Mouse (Mus musculus) MEL (cell line): Measurements from ENCODE around the gene Agtr1a. TPM values are rescaled to one million over a fixed set of nuclear protein-coding genes. Genes with fewer than 3 reads are reported as not detected.

Experiments used
- DNase-seq: peaks from one replicate; pipeline ENCODE4 v3.0.0; 2011; ENCODE audit warnings: low read depth, low spot score
- H3K27ac ChIP-seq: 2 replicates; pipeline ENCODE4 v1.5.1; 2012; ENCODE audit warnings: low read depth, mild to moderate bottlenecking, control low read depth, low read length, moderate library complexity; ENCODE audit not compliant: control insufficient read depth
- H3K27me3 ChIP-seq, 2 experiments: fragments of 150-350 bp in 1 of 2; sonication (generic) in 1 of 2; 2 replicates each; pipeline ENCODE4 v1.6.1; 2012; ENCODE audit warnings: low read length in 2 of 2, mild to moderate bottlenecking in 2 of 2, improper control_type of control experiment in 1 of 2, moderate library complexity in 1 of 2; ENCODE audit not compliant: insufficient read depth in 2 of 2, control insufficient read depth in 1 of 2
- H3K36me3 ChIP-seq, 2 experiments: 2 replicates each; pipeline ENCODE4 v1.6.1; 2012 to 2014; ENCODE audit warnings: low read length in 2 of 2, improper control_type of control experiment in 1 of 2, inconsistent platforms in 1 of 2, mild to moderate bottlenecking in 1 of 2; ENCODE audit not compliant: insufficient read depth in 2 of 2, control insufficient read depth in 1 of 2
- H3K4me1 ChIP-seq, 2 experiments: fragments of 150-350 bp in 1 of 2; sonication (generic) in 1 of 2; 2 replicates each; pipeline ENCODE4 v1.6.1; 2012; ENCODE audit warnings: low read length in 2 of 2, improper control_type of control experiment in 1 of 2, mild to moderate bottlenecking in 1 of 2; ENCODE audit not compliant: insufficient read depth in 2 of 2, control insufficient read depth in 1 of 2
- H3K4me3 ChIP-seq, 2 experiments: fragments of 150-350 bp in 1 of 2; sonication (generic) in 1 of 2; 2 replicates each; pipeline ENCODE4 v1.5.1; 2012; ENCODE audit warnings: low read depth in 2 of 2, low read length in 2 of 2, mild to moderate bottlenecking in 2 of 2, moderate library complexity in 2 of 2, control low read depth in 1 of 2, improper control_type of control experiment in 1 of 2; ENCODE audit not compliant: control insufficient read depth in 1 of 2, insufficient read depth in 1 of 2
- H3K79me2 ChIP-seq: 2 replicates; pipeline ENCODE4 v1.6.1; 2012; ENCODE audit warnings: mild to moderate bottlenecking, low read length, moderate library complexity; ENCODE audit not compliant: control insufficient read depth, poor library complexity, insufficient read depth
- H3K9ac ChIP-seq: 2 replicates; pipeline ENCODE4 v1.6.1; 2012; ENCODE audit warnings: low read depth, mild to moderate bottlenecking, control low read depth, low read length, moderate library complexity; ENCODE audit not compliant: control insufficient read depth, poor library complexity, severe bottlenecking
- H3K9me3 ChIP-seq: fragments of 150-350 bp; sonication (generic); replicated peaks from 2 replicates; pipeline ENCODE4 v1.6.1; 2012; ENCODE audit warnings: mild to moderate bottlenecking, low read length, improper control_type of control experiment, moderate library complexity; ENCODE audit not compliant: insufficient read depth
- CHD1 ChIP-seq: IDR thresholded peaks from 2 replicates; pipeline ENCODE4 v1.6.1; 2012; ENCODE audit warnings: low read depth, mild to moderate bottlenecking, inconsistent platforms, low read length, improper control_type of control experiment
- E2F4 ChIP-seq: IDR thresholded peaks from 2 replicates; pipeline ENCODE4 v1.6.1; 2011; ENCODE audit warnings: low read depth, low read length, improper control_type of control experiment, borderline replicate concordance
- EP300 ChIP-seq, 2 experiments: IDR thresholded peaks; 2 replicates each; pipeline ENCODE4 v1.6.1; 2011; ENCODE audit warnings: improper control_type of control experiment in 2 of 2, low read length in 2 of 2, low read depth in 1 of 2, mild to moderate bottlenecking in 1 of 2
- ETS1 ChIP-seq: IDR thresholded peaks from 2 replicates; pipeline ENCODE4 v1.6.1; 2012; ENCODE audit warnings: low read depth, mild to moderate bottlenecking, inconsistent platforms, low read length, improper control_type of control experiment, moderate library complexity
- JUND ChIP-seq: IDR thresholded peaks from 2 replicates; pipeline ENCODE4 v1.6.1; 2011; ENCODE audit warnings: low read depth, mild to moderate bottlenecking, improper control_type of control experiment, low read length
- KAT2A ChIP-seq: conservative IDR thresholded peaks from 2 replicates; pipeline ENCODE4 v1.6.1; 2012; ENCODE audit warnings: low read depth, low read length, improper control_type of control experiment, inconsistent platforms
- MAFK ChIP-seq: IDR thresholded peaks from 2 replicates; pipeline ENCODE4 v1.6.1; 2011; ENCODE audit warnings: low read depth, mild to moderate bottlenecking, low read length, improper control_type of control experiment, borderline replicate concordance
- MAX ChIP-seq: IDR thresholded peaks from 2 replicates; pipeline ENCODE4 v1.6.1; 2011; ENCODE audit warnings: low read length, improper control_type of control experiment
- NELFE ChIP-seq: IDR thresholded peaks from 2 replicates; pipeline ENCODE4 v1.6.1; 2011; ENCODE audit warnings: low read depth, low read length, improper control_type of control experiment
- NRF1 ChIP-seq: IDR thresholded peaks from 2 replicates; pipeline ENCODE4 v1.6.1; 2014; ENCODE audit warnings: low read depth, mild to moderate bottlenecking, inconsistent platforms, low read length, improper control_type of control experiment, moderate library complexity; ENCODE audit not compliant: poor library complexity, insufficient read depth, severe bottlenecking
- POLR2A ChIP-seq, 2 experiments: IDR thresholded peaks; 2 replicates each; pipeline ENCODE4 v1.6.1; 2011 to 2012; ENCODE audit warnings: low read length in 2 of 2, mild to moderate bottlenecking in 2 of 2, control low read depth in 1 of 2, improper control_type of control experiment in 1 of 2, low read depth in 1 of 2, moderate library complexity in 1 of 2; ENCODE audit not compliant: control insufficient read depth in 1 of 2, insufficient read depth in 1 of 2, poor library complexity in 1 of 2
- RAD21 ChIP-seq: IDR thresholded peaks from 2 replicates; pipeline ENCODE4 v1.6.1; 2011; ENCODE audit warnings: mild to moderate bottlenecking, low read depth, low read length, improper control_type of control experiment
- SIN3A ChIP-seq: IDR thresholded peaks from 2 replicates; pipeline ENCODE4 v1.6.1; 2012; ENCODE audit warnings: low read length, improper control_type of control experiment, inconsistent platforms
- SMC3 ChIP-seq: IDR thresholded peaks from 2 replicates; pipeline ENCODE4 v1.6.1; 2011; ENCODE audit warnings: low read depth, low read length, improper control_type of control experiment
- TBP ChIP-seq: IDR thresholded peaks from 2 replicates; pipeline ENCODE4 v1.8.0; 2011; ENCODE audit warnings: low read depth, low read length, improper control_type of control experiment
- TCF12 ChIP-seq: IDR thresholded peaks from 2 replicates; pipeline ENCODE4 v1.6.1; 2014; ENCODE audit warnings: low read depth, mild to moderate bottlenecking, inconsistent platforms, low read length, improper control_type of control experiment, moderate library complexity
- ZC3H11A ChIP-seq: IDR thresholded peaks from 2 replicates; pipeline ENCODE4 v1.6.1; 2012; ENCODE audit warnings: low read depth, mild to moderate bottlenecking, inconsistent platforms, low read length, improper control_type of control experiment
- ZKSCAN1 ChIP-seq: IDR thresholded peaks from 2 replicates; pipeline ENCODE4 v1.6.1; 2012; ENCODE audit warnings: low read depth, mild to moderate bottlenecking, inconsistent platforms, low read length, improper control_type of control experiment, moderate library complexity
- ZMIZ1 ChIP-seq: IDR thresholded peaks from 2 replicates; pipeline ENCODE4 v1.6.1; 2012; ENCODE audit warnings: low read depth, mild to moderate bottlenecking, inconsistent platforms, low read length, improper control_type of control experiment, moderate library complexity
- ZNF384 ChIP-seq: IDR thresholded peaks from 2 replicates; pipeline ENCODE4 v1.6.1; 2012; ENCODE audit warnings: low read depth, mild to moderate bottlenecking, inconsistent platforms, low read length, improper control_type of control experiment
- polyA plus RNA-seq, 2 experiments: library from polyadenylated mRNA; stranded (reverse) in 1 of 2; unstranded in 1 of 2; fragments of >175 nt in 1 of 2; fragments of >200 nt in 1 of 2; gene quantifications; 2 replicates each; pipeline versions ENCODE4 v1.2.1 to v1.2.4; 2012; ENCODE audit warnings: low replicate concordance in 2 of 2, low read depth in 1 of 2; ENCODE audit not compliant: insufficient read length in 2 of 2, insufficient read depth in 1 of 2, missing spikeins in 1 of 2
- total RNA-seq: library from RNA; depleted of rRNA; stranded (reverse); fragments of 300-350 nt; gene quantifications from 2 replicates; pipeline ENCODE4 v1.2.3, GENCODE M21; 2012

The Agtr1a gene
- total and polyA plus RNA-seq, 3 experiments: 2.7 to 3.0 TPM; not detected in 1

GRCm38 (mm10) chr13:30341987-30342898 is 6.0 kb downstream of the Agtr1a start:
- no peak for TF ChIP-seq KAT2A
- no peak for TF ChIP-seq NELFE
- TF ChIP-seq CHD1: no peak
- TF ChIP-seq SMC3: no peak
- no peak for TF ChIP-seq EP300 (IDR thresholded peaks at IDR 0.05; ENCODE audit: low read depth in 1 of 2, low read length in 2 of 2)
- no peak for TF ChIP-seq ZMIZ1
- no peak for TF ChIP-seq MAX
- TF ChIP-seq NRF1: no peak
- no peak for TF ChIP-seq TCF12
- Histone ChIP-seq H3K27ac (no peak overlapping the region), H3K79me2 (no peaks in the 10 kb centered on the region), H3K4me3 (no peak overlapping the region), H3K9me3 (no peaks in the 10 kb centered on the region), H3K27me3 (no peaks in the 10 kb centered on the region), H3K4me1 (no peaks in the 10 kb centered on the region), H3K36me3 (no peaks in the 10 kb centered on the region), H3K9ac (no peak overlapping the region)
- no peak for DNase-seq

GRCm38 (mm10) chr13:30345427-30345913 is 9.2 kb downstream of the Agtr1a start:
- no peaks in the 10 kb centered on the region for H3K27me3 ChIP-seq
- H3K36me3 ChIP-seq: no peaks in the 10 kb centered on the region
- no peaks in the 10 kb centered on the region for H3K79me2 ChIP-seq
- H3K4me1 ChIP-seq: no peaks in the 10 kb centered on the region
- DNase-seq: no peak
- no peak overlapping the region for H3K27ac ChIP-seq
- no peak overlapping the region for H3K4me3 ChIP-seq
- no peak overlapping the region for H3K9ac ChIP-seq
- H3K9me3 ChIP-seq: no peaks in the 10 kb centered on the region
- TF ChIP-seq JUND (no peak), SIN3A (no peak), POLR2A (IDR thresholded peaks at IDR 0.05; ENCODE audit: control insufficient read depth in 1 of 2, insufficient read depth in 1 of 2, low read depth in 1 of 2, low read length in 2 of 2, poor library complexity in 1 of 2) (no peak), ETS1 (no peak), TBP (no peak), ZKSCAN1 (no peak), ZNF384 (no peak), RAD21 (no peak), ZC3H11A (no peak), MAFK (no peak), TCF12 (no peak), E2F4 (no peak)
